Mouse (Mus musculus) CH12.LX (cell line): Measurements from ENCODE around the gene Arap2.

Experiments used
- BHLHE40 ChIP-seq: IDR thresholded peaks from 2 replicates; pipeline ENCODE4 v1.6.1; 2011; ENCODE audit warnings: mild to moderate bottlenecking, low read depth, low read length, improper control_type of control experiment
- POLR2A ChIP-seq: IDR thresholded peaks from 2 replicates; pipeline ENCODE4 v1.6.1; 2011; ENCODE audit warnings: low read depth, mild to moderate bottlenecking, improper control_type of control experiment, low read length

- TF ChIP-seq POLR2A (no peak), BHLHE40 (no peak)
Measured at GRCm38 (mm10) chr5:62683207-62683606, 82.8 kb downstream of the Arap2 start.
